Mouse (Mus musculus): Measurements from ENCODE around the gene 1190005I06Rik.

GRCm38 (mm10) chr8:120575801-120576200 is 71.6 kb downstream of the 1190005I06Rik start:
- TF ChIP-seq NANOG (IDR thresholded peaks at IDR 0.05; ENCODE audit: borderline replicate concordance, low read length) (no peak), CTCF (conservative IDR thresholded peaks at IDR 0.05; ENCODE audit: low read length) (no peak)

All from E14TG2a.4 (cell line).